Mouse (Mus musculus) spleen, adult 18-20 months (tissue): ENCODE measurements around the gene Nnat.

Experiments
- DNase-seq, 2 experiments: peaks; one replicate each; pipeline ENCODE4 v3.0.0; 2022; ENCODE audit warnings: mixed read lengths in 2 of 2

Gene Nnat

GRCm38 (mm10) chr2:157559858-157560257 lies at the start of gene Nnat:
Nnat (plus strand) TSS chr2:157560078.
- no peak for DNase-seq

- DNase-seq, result no peak
These were observed 47.0 kb upstream of the Nnat start for GRCm38 (mm10) chr2:157512859-157513258.

- no peak for DNase-seq
These were observed 46.1 kb upstream of the Nnat start for GRCm38 (mm10) chr2:157513737-157514208.

GRCm38 (mm10) chr2:157514353-157514752 lies 45.5 kb upstream of the Nnat start:
- DNase-seq, result no peak

GRCm38 (mm10) chr2:157517526-157517925 lies 42.4 kb upstream of the Nnat start:
- no peak for DNase-seq

GRCm38 (mm10) chr2:157518451-157518850 lies 41.4 kb upstream of the Nnat start:
- no peak for DNase-seq

GRCm38 (mm10) chr2:157519452-157519851 lies 40.4 kb upstream of the Nnat start:
- no peak for DNase-seq

GRCm38 (mm10) chr2:157520496-157520895 lies 39.4 kb upstream of the Nnat start:
- DNase-seq, result no peak

GRCm38 (mm10) chr2:157522556-157522955 lies 37.3 kb upstream of the Nnat start:
- no peak for DNase-seq

GRCm38 (mm10) chr2:157530056-157530955 lies 29.6 kb upstream of the Nnat start:
- DNase-seq, result no peak

GRCm38 (mm10) chr2:157531681-157532426 lies 28.0 kb upstream of the Nnat start:
- no peak for DNase-seq

- no peak for DNase-seq
These were observed 25.7 kb upstream of the Nnat start for GRCm38 (mm10) chr2:157534163-157534562.

- no peak for DNase-seq
These were observed 23.3 kb upstream of the Nnat start for GRCm38 (mm10) chr2:157536476-157537081.

- no peak for DNase-seq
These were observed 22.8 kb upstream of the Nnat start for GRCm38 (mm10) chr2:157537118-157537517.

GRCm38 (mm10) chr2:157540073-157540952 lies 19.6 kb upstream of the Nnat start:
- no peak for DNase-seq

GRCm38 (mm10) chr2:157540953-157541569 lies 18.8 kb upstream of the Nnat start:
- DNase-seq, result no peak

- no peak for DNase-seq
These were observed 18.2 kb upstream of the Nnat start for GRCm38 (mm10) chr2:157541631-157542030.

- DNase-seq, result no peak
These were observed 17.5 kb upstream of the Nnat start for GRCm38 (mm10) chr2:157542415-157542814.

GRCm38 (mm10) chr2:157544333-157544888 lies 15.5 kb upstream of the Nnat start:
- DNase-seq, result no peak

GRCm38 (mm10) chr2:157546686-157547085 lies 13.2 kb upstream of the Nnat start:
- no peak for DNase-seq

GRCm38 (mm10) chr2:157550292-157550691 lies 9.6 kb upstream of the Nnat start:
- no peak for DNase-seq
